Comparison of ENCODE assay signal across 12 mouse cellular contexts in genomic region chr3:101429982-101430754, GRCm38 (mm10). TPM values are rescaled to one million over a fixed set of nuclear protein-coding genes. Genes with fewer than 3 reads are reported as not detected.
DNase-seq lines count a peak whose midpoint lies in the region; ATAC-seq and TF ChIP-seq lines count a peak whose summit lies in the region.
"Had no signal": no experiment of that assay in that cellular context is flagged by ENCODE, and none has a peak within 500 bp of the region (broad histone marks: within the 10 kb centered on the region; RNA-seq: fewer than 3 reads in every experiment).

No protein-coding gene starts in this region.

- no peaks in the 10 kb centered on the region for H3K9me3 ChIP-seq in heart, embryonic 13.5 days
- H3K9me3 ChIP-seq in liver, embryonic 16.5 days (replicated peaks; ENCODE audit: control insufficient read depth, low read length): no peaks in the 10 kb centered on the region
- H3K9me3 ChIP-seq in stomach, embryonic 15.5 days: no peaks in the 10 kb centered on the region
- no peaks in the 10 kb centered on the region for H3K9me3 ChIP-seq in midbrain, embryonic 14.5 days (ENCODE audit: control insufficient read depth, low read length)
- H3K9me3 ChIP-seq in forebrain, embryonic 12.5 days: no peaks in the 10 kb centered on the region
- H3K9me3 ChIP-seq: hindbrain, embryonic 10.5 days had no signal

- no peaks in the 10 kb centered on the region for H3K4me1 ChIP-seq in liver, adult 2 months (ENCODE audit: control insufficient read depth, insufficient read depth, low read length)
- H3K4me1 ChIP-seq in heart, embryonic 13.5 days: peaks cover 60% of the 10 kb centered on the region
- peaks cover 10% of the 10 kb centered on the region for H3K4me1 ChIP-seq in liver, embryonic 16.5 days (ENCODE audit: control insufficient read depth, low read depth, low read length)
- no peaks in the 10 kb centered on the region for H3K4me1 ChIP-seq in stomach, embryonic 15.5 days
- no peaks in the 10 kb centered on the region for H3K4me1 ChIP-seq in midbrain, embryonic 14.5 days (ENCODE audit: control insufficient read depth, insufficient read depth, low read length)
- H3K4me1 ChIP-seq in forebrain, embryonic 12.5 days: peaks cover 2% of the 10 kb centered on the region; the same call in 1 of the 2 replicates

- no peaks in the 10 kb centered on the region for H3K36me3 ChIP-seq in liver, adult 2 months (ENCODE audit: control insufficient read depth, insufficient read depth, low read length)
- H3K36me3 ChIP-seq in heart, embryonic 13.5 days: peaks cover 66% of the 10 kb centered on the region
- H3K36me3 ChIP-seq in liver, embryonic 16.5 days (ENCODE audit: control insufficient read depth, insufficient read depth): no peaks in the 10 kb centered on the region
- H3K36me3 ChIP-seq in stomach, embryonic 15.5 days: peaks cover 5% of the 10 kb centered on the region; the same call in 1 of the 2 replicates
- H3K36me3 ChIP-seq in midbrain, embryonic 14.5 days (ENCODE audit: control insufficient read depth, insufficient read depth, low read length): peaks cover 43% of the 10 kb centered on the region
- H3K36me3 ChIP-seq in forebrain, embryonic 12.5 days (replicated peaks): peaks cover 5% of the 10 kb centered on the region; the same call in 1 of the 2 replicates

- no peak for TF ChIP-seq POLR2A in liver, adult 2 months (IDR thresholded peaks at IDR 0.05; ENCODE audit: extremely low read depth, insufficient read depth, low read length)

- DNase-seq in liver, adult 2 months (ENCODE audit: extremely low read depth, low read depth, low spot score): peak; percentile 23
- no peak for DNase-seq in liver
- no peak for DNase-seq in midbrain, embryonic 14.5 days
- DNase-seq in cerebellum, postnatal 25 days: no peak
- DNase-seq: kidney, adult 9 months; right cerebral cortex, adult 18-20 months had no signal

- peak overlapping the region; percentile 44 for H3K27ac ChIP-seq in liver, adult 2 months (replicated peaks; ENCODE audit: insufficient read depth, low read depth, low read length)
- peak overlapping the region; percentile 81 for H3K27ac ChIP-seq in heart, embryonic 13.5 days (replicated peaks)
- H3K27ac ChIP-seq in liver, embryonic 16.5 days (ENCODE audit: low read length): no peak overlapping the region
- no peak overlapping the region for H3K27ac ChIP-seq in stomach, embryonic 15.5 days
- H3K27ac ChIP-seq in midbrain, embryonic 14.5 days (replicated peaks; ENCODE audit: low read depth, low read length): no peak overlapping the region
- no peak overlapping the region for H3K27ac ChIP-seq in forebrain, embryonic 12.5 days
- H3K27ac ChIP-seq: hindbrain, embryonic 10.5 days had no signal

- H3K79me2 ChIP-seq in liver, adult 2 months (ENCODE audit: control insufficient read depth, insufficient read depth, low read length): no peaks in the 10 kb centered on the region

- no peak overlapping the region for H3K4me3 ChIP-seq in liver, adult 2 months (ENCODE audit: insufficient read depth, low read depth, low read length)
- H3K4me3 ChIP-seq in heart, embryonic 13.5 days: no peak overlapping the region
- no peak overlapping the region for H3K4me3 ChIP-seq in liver, embryonic 16.5 days (ENCODE audit: low read depth, low read length)
- H3K4me3 ChIP-seq in stomach, embryonic 15.5 days (replicated peaks): no peak overlapping the region
- no peak overlapping the region for H3K4me3 ChIP-seq in midbrain, embryonic 14.5 days (replicated peaks; ENCODE audit: low read depth, low read length)
- no peak overlapping the region for H3K4me3 ChIP-seq in forebrain, embryonic 12.5 days (replicated peaks)
- H3K4me3 ChIP-seq: hindbrain, embryonic 10.5 days had no signal

- H3K27me3 ChIP-seq in liver, adult 2 months (ENCODE audit: control insufficient read depth, insufficient read depth, low read length): no peaks in the 10 kb centered on the region
- no peaks in the 10 kb centered on the region for H3K27me3 ChIP-seq in heart, embryonic 13.5 days (replicated peaks)
- no peaks in the 10 kb centered on the region for H3K27me3 ChIP-seq in liver, embryonic 16.5 days (ENCODE audit: control insufficient read depth, insufficient read depth, low read depth, low read length)
- H3K27me3 ChIP-seq in stomach, embryonic 15.5 days (replicated peaks): no peaks in the 10 kb centered on the region
- no peaks in the 10 kb centered on the region for H3K27me3 ChIP-seq in midbrain, embryonic 14.5 days (ENCODE audit: control insufficient read depth, insufficient read depth, low read length)
- no peaks in the 10 kb centered on the region; the same call in 1 of the 2 replicates for H3K27me3 ChIP-seq in forebrain, embryonic 12.5 days

- H3K9ac ChIP-seq in liver, adult 2 months (ENCODE audit: low read depth, low read length): no peak overlapping the region
- H3K9ac ChIP-seq in heart, embryonic 13.5 days: no peak overlapping the region
- H3K9ac ChIP-seq in liver, embryonic 16.5 days (ENCODE audit: low read depth, low read length): no peak overlapping the region
- no peak overlapping the region for H3K9ac ChIP-seq in stomach, embryonic 15.5 days
- no peak overlapping the region for H3K9ac ChIP-seq in midbrain, embryonic 14.5 days (replicated peaks; ENCODE audit: low read length)
- H3K9ac ChIP-seq in forebrain, embryonic 12.5 days: no peak overlapping the region

- no peak overlapping the region; the same call in 1 of the 2 replicates for H3K4me2 ChIP-seq in heart, embryonic 13.5 days
- H3K4me2 ChIP-seq in liver, embryonic 16.5 days (ENCODE audit: low read depth, low read length): no peak overlapping the region
- no peak overlapping the region for H3K4me2 ChIP-seq in stomach, embryonic 15.5 days
- H3K4me2 ChIP-seq in midbrain, embryonic 14.5 days (ENCODE audit: low read length): no peak overlapping the region
- no peak overlapping the region for H3K4me2 ChIP-seq in forebrain, embryonic 12.5 days

- no peak for TF ChIP-seq CTCF in liver, adult 2 months (IDR thresholded peaks at IDR 0.05; ENCODE audit: low read depth, low read length)

- WGBS in liver, adult 2 months: 65% methylated on average over 8 of the region's 8 CpGs
- 24% methylated on average over 8 of the region's 8 CpGs for WGBS in heart, embryonic 13.5 days
- WGBS in liver, embryonic 16.5 days (ENCODE audit: insufficient replicate concordance): 23% methylated on average over 8 of the region's 8 CpGs
- WGBS in stomach, embryonic 15.5 days: 53% methylated on average over 8 of the region's 8 CpGs
- WGBS in midbrain, embryonic 14.5 days: 89% methylated on average over 8 of the region's 8 CpGs
- 90% methylated on average over 8 of the region's 8 CpGs for WGBS in forebrain, embryonic 12.5 days

- ATAC-seq in heart, embryonic 13.5 days (ENCODE audit: extremely low read depth, insufficient number of reproducible peaks, low FRiP score, low TSS enrichment): peak; percentile 71
- ATAC-seq in liver, embryonic 16.5 days (ENCODE audit: low read depth): peak; percentile 76
- peak; percentile 50; the same call in 1 of the 2 replicates for ATAC-seq in stomach, embryonic 15.5 days (ENCODE audit: insufficient read depth, low FRiP score, low read depth)
- ATAC-seq in midbrain, embryonic 14.5 days (ENCODE audit: low FRiP score, low TSS enrichment): no peak
- ATAC-seq in forebrain, embryonic 12.5 days (ENCODE audit: low FRiP score): no peak
- ATAC-seq: forebrain, embryonic 14.5 days had no signal

RNA-seq across cellular contexts. Expression of gene Igsf3, which starts 53.3 kb away (rescaled TPM):
- total RNA-seq in liver, adult 2 months (2014; rRNA removed): 0.37 and 0.54 TPM in 2 replicates
- 0.24 TPM in 2 replicates for polyA plus RNA-seq in liver, adult 2 months (2012; rRNA removed)
- polyA plus RNA-seq in heart, embryonic 13.5 days (2015; fragmentation: Nextera tagmentation; extraction: Ambion mirVana): 40.1 and 41.9 TPM in 2 replicates
- polyA plus RNA-seq in liver, embryonic 16.5 days (2015; fragmentation: Nextera tagmentation; extraction: Ambion mirVana): 3.8 and 4.3 TPM in 2 replicates
- polyA plus RNA-seq in stomach, embryonic 15.5 days (2015; fragmentation: Nextera tagmentation; extraction: Ambion mirVana): 32.0 and 37.0 TPM in 2 replicates
- 62.0 and 77.8 TPM in 2 replicates for polyA plus RNA-seq in midbrain, embryonic 14.5 days (2014; fragmentation: Nextera tagmentation; extraction: Ambion mirVana)
- 27.8 and 29.0 TPM in 2 replicates for polyA plus RNA-seq in forebrain, embryonic 12.5 days (2016; fragmentation: Nextera tagmentation; extraction: Ambion mirVana)

Comparison
In these comparisons a context has a peak if more than half of its experiments do, and no peak if none do; other contexts are left out.
1. H3K27ac ChIP-seq: peak in liver, adult 2 months (single experiment) and heart, embryonic 13.5 days (single experiment); none in liver, embryonic 16.5 days (single experiment), stomach, embryonic 15.5 days (single experiment), midbrain, embryonic 14.5 days (single experiment) and forebrain, embryonic 12.5 days (single experiment).
2. ATAC-seq: peak in heart, embryonic 13.5 days (single experiment), liver, embryonic 16.5 days (single experiment) and stomach, embryonic 15.5 days (single experiment); none in midbrain, embryonic 14.5 days (single experiment) and forebrain, embryonic 12.5 days (single experiment).